Mouse (Mus musculus) heart, adult 2 months (tissue): ENCODE measurements around the gene Tunar.

ENCODE experiments used
- EP300 ChIP-seq: fragments of 200-500 bp; IDR thresholded peaks from 2 replicates; pipeline ENCODE4 v1.6.1; 2011; ENCODE audit warnings: low read depth, low read length, control low read depth; ENCODE audit not compliant: insufficient read depth
- POLR2A ChIP-seq: fragments of 200-500 bp; IDR thresholded peaks from 2 replicates; pipeline ENCODE4 v1.6.1; 2011; ENCODE audit warnings: mild to moderate bottlenecking, low read depth, low read length, control low read depth; ENCODE audit not compliant: insufficient read depth

DNA sequence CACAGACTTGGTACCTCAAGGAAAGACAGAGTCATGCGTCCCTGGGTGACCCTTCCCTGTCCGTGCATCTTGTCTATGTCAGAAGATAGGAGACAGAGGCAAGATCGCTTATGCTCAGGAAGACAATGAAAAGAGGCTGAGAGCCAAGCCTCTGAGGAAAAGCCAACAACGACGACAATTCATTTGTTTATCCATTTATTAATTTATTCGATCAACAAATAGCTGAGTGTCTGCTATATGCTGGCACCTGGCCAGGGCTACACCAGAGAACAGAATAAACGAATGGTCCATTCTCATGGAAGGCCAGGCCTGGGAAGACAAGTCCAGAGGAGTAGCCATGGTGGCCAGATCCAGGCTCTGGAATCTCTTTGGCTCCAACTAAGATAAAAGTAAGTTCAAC is 61.0 kb downstream of the Tunar start:
- TF ChIP-seq EP300 (no peak), POLR2A (no peak)
